Mouse (Mus musculus) cerebellum, adult 18-20 months (tissue): ENCODE measurements around the gene Atrip.

Source experiments
- DNase-seq, 2 experiments: peaks; one replicate each; pipeline ENCODE4 v3.0.0; 2021

Gene Atrip

GRCm38 (mm10) chr9:109031001-109031400 is 42.9 kb downstream of the Atrip start:
- DNase-seq = no peak

DNA sequence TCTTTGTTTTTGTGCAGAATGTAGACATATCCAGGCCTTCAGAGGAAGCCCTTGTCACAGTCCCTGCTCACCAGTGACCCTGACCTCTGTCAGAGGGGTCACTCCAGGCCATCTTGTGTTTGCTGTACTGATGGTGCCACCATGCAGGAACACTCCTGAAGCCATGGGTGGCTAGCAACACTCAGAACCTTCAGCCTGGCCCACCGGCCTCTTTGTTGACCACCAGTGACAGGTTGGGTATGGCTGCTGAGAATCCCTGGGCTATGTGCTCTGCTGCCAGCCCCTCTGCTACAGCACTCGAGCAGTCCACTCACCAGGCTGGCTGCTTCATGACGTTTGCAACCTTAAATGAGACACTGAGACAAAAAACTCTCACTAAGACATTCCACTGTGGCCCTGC is 43.6 kb downstream of the Atrip start:
- DNase-seq = no peak

DNA sequence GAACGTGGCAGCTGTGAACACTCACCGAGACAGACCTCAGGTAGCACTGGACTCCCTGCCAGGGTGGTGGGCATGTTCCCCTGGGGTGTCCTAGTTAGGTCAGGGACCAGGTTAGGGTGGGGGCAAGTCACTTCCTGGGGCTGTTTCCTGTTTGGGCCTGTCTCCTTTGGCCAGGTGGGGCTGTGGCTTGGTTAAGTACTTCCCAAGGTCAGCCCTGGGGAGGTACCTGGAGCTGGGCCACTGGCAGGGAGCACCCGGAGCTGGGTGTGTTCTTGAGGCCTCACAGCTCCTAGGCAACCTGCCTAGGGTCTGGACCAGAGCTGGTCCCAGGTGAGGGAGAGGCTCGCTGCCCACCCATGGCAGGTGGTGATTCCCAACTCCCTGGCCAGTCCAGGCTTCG is 45.0 kb downstream of the Atrip start:
- DNase-seq = no peak

- no peak for DNase-seq
Observed at GRCm38 (mm10) chr9:109028421-109028820, 45.5 kb downstream of the Atrip start.

DNA sequence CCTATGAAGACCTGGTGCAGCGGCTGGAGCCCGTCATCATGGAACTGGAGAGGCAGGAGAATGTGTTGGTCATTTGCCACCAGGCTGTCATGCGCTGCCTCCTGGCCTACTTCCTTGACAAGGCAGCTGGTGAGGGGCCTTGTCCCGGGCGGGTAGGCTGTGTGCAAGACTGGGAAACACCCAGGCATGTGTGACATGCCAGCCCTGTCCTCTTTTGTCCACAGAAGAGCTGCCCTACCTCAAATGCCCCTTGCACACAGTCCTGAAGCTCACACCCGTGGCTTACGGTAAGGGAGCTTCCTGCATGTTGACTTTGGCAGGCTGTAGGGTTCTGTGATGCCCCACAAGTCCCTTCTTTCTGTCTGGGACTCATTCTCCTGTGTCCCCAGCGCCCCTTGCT is 46.4 kb downstream of the Atrip start:
- DNase-seq = no peak

GRCm38 (mm10) chr9:109022866-109023685 is 50.8 kb downstream of the Atrip start:
- no peak for DNase-seq

- no peak for DNase-seq
Observed at GRCm38 (mm10) chr9:109021428-109021827, 52.5 kb downstream of the Atrip start.

GRCm38 (mm10) chr9:109016973-109017604 is 56.8 kb downstream of the Atrip start:
- DNase-seq = no peak

GRCm38 (mm10) chr9:109015397-109015796 is 58.5 kb downstream of the Atrip start:
- no peak for DNase-seq

- no peak for DNase-seq
Observed at GRCm38 (mm10) chr9:109010316-109010690, 63.6 kb downstream of the Atrip start.

- DNase-seq = no peak
Observed at GRCm38 (mm10) chr9:109009636-109010315, 64.1 kb downstream of the Atrip start.

- DNase-seq = no peak
Observed at GRCm38 (mm10) chr9:109008994-109009635, 64.8 kb downstream of the Atrip start.

GRCm38 (mm10) chr9:109008081-109008480 is 65.8 kb downstream of the Atrip start:
- no peak for DNase-seq
